Mouse (Mus musculus): ENCODE measurements around the gene Gm10309.

DNA sequence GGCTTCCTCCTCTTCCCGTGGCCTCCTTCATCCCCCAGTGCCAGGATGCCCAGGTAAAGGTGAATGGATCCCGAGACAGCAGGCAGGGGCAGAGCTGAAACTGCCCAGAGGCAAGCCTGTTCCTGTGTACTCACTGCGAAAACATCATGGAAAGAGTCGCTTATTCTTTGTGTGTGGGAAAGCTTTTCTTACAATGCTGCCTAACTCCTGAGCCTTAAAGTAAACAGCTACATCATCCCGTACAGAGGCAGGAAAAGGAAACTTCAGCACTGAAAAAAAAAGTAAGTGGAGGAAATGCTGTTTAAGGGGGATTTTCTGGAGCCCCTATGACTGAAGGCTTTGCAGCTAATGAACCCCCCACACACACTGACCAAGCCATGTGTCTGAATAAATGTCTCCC is 1.8 kb upstream of the Gm10309 start:
- TF ChIP-seq UBTF (IDR thresholded peaks at IDR 0.05; ENCODE audit: low read depth, low read length): no peak
- TF ChIP-seq POLR2A (IDR thresholded peaks at IDR 0.05; ENCODE audit: low read depth, low read length): no peak
- TF ChIP-seq NELFE (IDR thresholded peaks at IDR 0.05; ENCODE audit: low read depth, low read length): no peak
- TF ChIP-seq ELF1 (IDR thresholded peaks at IDR 0.05; ENCODE audit: low read depth, low read length): no peak
- TF ChIP-seq CTCF (conservative IDR thresholded peaks at IDR 0.05 in 1 of 2, IDR thresholded peaks at IDR 0.05 in 1 of 2; ENCODE audit: low read depth in 2 of 2, low read length in 2 of 2): no peak
